Mouse (Mus musculus) heart, postnatal 0 days (tissue): ENCODE measurements around the gene Slc39a1. TPM values are rescaled to one million over a fixed set of nuclear protein-coding genes. Genes with fewer than 3 reads are reported as not detected.

ENCODE experiments used
- ATAC-seq: fragments of 200-750 bp; cut with Nextera tagmentation; 2 replicates; pipeline ENCODE4 v1.8.0; 2017; ENCODE audit warnings: low read depth, moderate number of reproducible peaks, moderate library complexity; ENCODE audit not compliant: insufficient read depth
- DNase-seq: peaks from one replicate; pipeline ENCODE4 v3.0.0-alpha.2; 2016; ENCODE audit warnings: low spot score
- H3K27ac ChIP-seq: fragments of 300-500 bp; sonication (generic); 2 replicates; pipeline ENCODE4 v1.5.1; 2014; ENCODE audit warnings: low read depth, mild to moderate bottlenecking
- H3K27me3 ChIP-seq: fragments of 300-500 bp; sonication (generic); 2 replicates; pipeline ENCODE4 v1.6.1; 2014; ENCODE audit warnings: low read length, mixed read lengths; ENCODE audit not compliant: control insufficient read depth, insufficient read depth
- H3K36me3 ChIP-seq: fragments of 300-500 bp; sonication (generic); replicated peaks from 2 replicates; pipeline ENCODE4 v1.6.1; 2014; ENCODE audit warnings: low read length, mixed read lengths; ENCODE audit not compliant: control insufficient read depth, insufficient read depth
- H3K4me1 ChIP-seq: fragments of 300-500 bp; sonication (generic); 2 replicates; pipeline ENCODE4 v1.6.1; 2014; ENCODE audit warnings: antibody characterized with exemption; ENCODE audit not compliant: control insufficient read depth, insufficient read depth
- H3K4me2 ChIP-seq: fragments of 300-500 bp; sonication (generic); 2 replicates; pipeline ENCODE4 v1.6.1; 2014; ENCODE audit warnings: low read depth, mild to moderate bottlenecking, low read length, moderate library complexity
- H3K4me3 ChIP-seq: fragments of 300-500 bp; sonication (generic); 2 replicates; pipeline ENCODE4 v1.5.1; 2014; ENCODE audit warnings: low read depth, low read length
- H3K9ac ChIP-seq: fragments of 300-500 bp; sonication (generic); replicated peaks from 2 replicates; pipeline ENCODE4 v1.6.1; 2014; ENCODE audit warnings: low read depth, low read length, mixed read lengths
- H3K9me3 ChIP-seq: fragments of 300-500 bp; sonication (generic); replicated peaks from 2 replicates; pipeline ENCODE4 v1.6.1; 2016; ENCODE audit warnings: low read length; ENCODE audit not compliant: control insufficient read depth
- CTCF ChIP-seq: IDR thresholded peaks from 2 replicates; pipeline ENCODE4 v1.5.1; 2016; ENCODE audit warnings: antibody characterized with exemption, control low read depth, low read depth
- EP300 ChIP-seq: IDR thresholded peaks from 2 replicates; pipeline ENCODE4 v1.6.1; 2016; ENCODE audit warnings: antibody characterized with exemption, low read depth
- WGBS: fragments of 180-500 bp; shearing (Covaris S2); extraction: QIAGEN DNeasy Blood & Tissue Kit; methylation state at CpG from one replicate; pipeline ENCODE4 v1.1.7; 2014; 5-methylcytosine and 5-hydroxymethylcytosine counted together
- polyA plus RNA-seq: library from polyadenylated mRNA; unstranded; fragments of >200 nt; fragmentation: Nextera tagmentation; extraction: Ambion mirVana; gene quantifications from 2 replicates; pipeline ENCODE4 v1.2.1, GENCODE M21; 2015
- total RNA-seq: library from RNA; depleted of rRNA; stranded (reverse); fragments of >200 nt; gene quantifications from 2 replicates; pipeline ENCODE4 v1.2.3, GENCODE M21; 2014; ENCODE audit warnings: low replicate concordance

Gene Slc39a1
- total and polyA plus RNA-seq, 2 experiments from 2014 or later = 95.5 to 158 TPM

DNA sequence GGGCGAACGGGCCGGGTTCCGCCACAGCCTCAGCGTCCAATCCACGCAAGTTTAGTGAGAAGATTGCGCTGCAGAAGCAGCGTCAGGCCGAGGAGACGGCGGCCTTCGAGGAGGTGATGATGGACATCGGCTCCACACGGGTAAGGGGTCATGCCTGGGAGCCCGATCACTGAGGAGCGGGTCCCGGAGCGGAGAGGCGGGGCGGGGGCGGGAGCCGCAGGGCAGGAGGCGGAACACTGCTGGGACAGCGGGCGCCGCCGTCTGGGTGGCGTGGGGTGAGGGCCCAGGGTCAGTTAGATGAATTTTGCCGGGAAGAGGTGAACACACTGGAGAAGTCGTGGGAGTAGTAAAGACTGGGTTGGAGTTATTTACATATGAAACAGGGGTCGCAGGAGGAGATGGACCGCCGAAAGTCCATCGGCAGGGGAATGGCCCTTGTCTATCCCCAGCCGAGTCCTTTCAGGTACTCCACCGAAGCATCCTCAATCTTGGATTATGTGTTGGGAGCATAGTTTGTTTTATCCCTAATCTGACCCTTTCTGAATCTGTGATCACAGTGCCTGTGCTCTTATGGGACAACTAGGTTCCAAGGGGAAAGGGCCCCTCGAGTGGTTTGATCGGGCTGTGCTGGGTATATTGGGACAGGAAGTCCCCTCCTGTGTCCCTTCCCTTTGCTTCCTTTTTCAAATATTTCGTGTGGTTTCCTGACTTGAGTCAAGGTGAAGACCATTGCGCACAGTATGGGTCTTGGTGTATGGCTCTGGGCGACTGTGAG is 6.6 kb downstream of the Slc39a1 start:
- DNase-seq = peak; percentile 16
- Histone ChIP-seq H3K4me1 (peaks cover 9% of the 10 kb centered on the region), H3K27ac (peak overlapping the region; percentile 88), H3K36me3 (peaks cover 43% of the 10 kb centered on the region), H3K27me3 (no peaks in the 10 kb centered on the region), H3K9me3 (no peaks in the 10 kb centered on the region), H3K9ac (peak overlapping the region; percentile 79), H3K4me3 (peak overlapping the region; percentile 82), H3K4me2 (peak overlapping the region; percentile 77)
- TF ChIP-seq CTCF (no peak), EP300 (no peak; the same call in 1 of the 2 replicates)
- ATAC-seq = peak; percentile 58
- 1% methylated on average over 41 of the region's 41 CpGs for WGBS

DNA sequence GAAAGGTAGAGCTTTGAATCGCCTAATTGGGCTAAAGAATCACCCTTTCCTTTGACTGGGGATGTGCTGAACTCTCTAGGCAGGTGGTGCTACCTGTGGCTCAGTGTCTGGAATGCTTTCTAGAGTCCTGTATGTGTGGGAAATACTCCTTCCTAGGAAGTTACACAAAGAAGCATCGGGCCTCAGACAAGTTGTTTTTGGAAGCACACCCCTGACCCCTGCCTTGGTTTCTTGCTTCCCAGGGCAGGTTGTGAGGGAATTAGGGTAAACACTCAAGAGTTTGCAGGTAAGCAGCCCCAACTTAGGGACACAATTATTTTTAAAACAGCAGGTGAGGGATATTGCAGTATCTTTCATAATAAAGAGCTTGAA is 7.2 kb downstream of the Slc39a1 start:
- Histone ChIP-seq H3K27ac (no peak overlapping the region), H3K36me3 (peaks cover 47% of the 10 kb centered on the region), H3K4me2 (peak overlapping the region; percentile 77), H3K27me3 (no peaks in the 10 kb centered on the region), H3K9ac (peak overlapping the region; percentile 79; the same call in 1 of the 2 replicates), H3K4me1 (peaks cover 9% of the 10 kb centered on the region), H3K4me3 (peak overlapping the region; percentile 82), H3K9me3 (no peaks in the 10 kb centered on the region)
- TF ChIP-seq EP300 = no peak
- ATAC-seq = no peak
- WGBS = 20% methylated on average over 2 of the region's 2 CpGs
- no peak for DNase-seq

DNA sequence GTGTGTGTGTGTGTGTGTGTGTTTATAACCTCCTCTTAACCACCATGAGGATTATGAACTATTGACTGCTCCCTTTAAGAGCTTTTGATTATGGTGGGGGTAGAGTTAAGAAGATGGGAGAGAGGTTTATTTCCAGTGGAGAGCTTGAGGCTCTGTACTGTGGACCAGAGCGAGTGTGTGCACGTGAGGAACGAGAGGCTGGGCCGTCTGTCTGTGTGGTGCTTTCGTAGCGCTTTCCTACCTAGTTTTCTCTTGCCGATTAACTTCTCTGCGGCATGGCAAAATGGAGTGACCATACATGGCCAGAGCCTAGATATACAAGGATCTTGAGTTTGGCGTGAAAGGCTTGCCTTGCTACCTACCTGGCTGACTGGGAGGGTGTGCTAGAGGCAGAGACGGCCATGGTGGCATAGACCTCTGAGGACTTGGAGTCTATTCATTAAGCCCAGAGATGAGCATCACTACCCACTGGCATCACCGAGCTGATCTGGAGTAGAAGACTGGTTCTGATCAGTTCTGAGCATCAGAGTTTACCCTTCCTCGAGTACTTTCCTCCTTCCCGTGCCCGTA is 7.9 kb downstream of the Slc39a1 start:
- Histone ChIP-seq H3K4me1 (peaks cover 9% of the 10 kb centered on the region), H3K4me2 (no peak overlapping the region), H3K27ac (no peak overlapping the region), H3K4me3 (no peak overlapping the region), H3K9ac (no peak overlapping the region), H3K27me3 (no peaks in the 10 kb centered on the region), H3K36me3 (peaks cover 48% of the 10 kb centered on the region), H3K9me3 (no peaks in the 10 kb centered on the region)
- ATAC-seq = no peak
- no peak for DNase-seq
- TF ChIP-seq CTCF = no peak
- no peak for TF ChIP-seq EP300
- 91% methylated on average over 14 of the region's 14 CpGs for WGBS

DNA sequence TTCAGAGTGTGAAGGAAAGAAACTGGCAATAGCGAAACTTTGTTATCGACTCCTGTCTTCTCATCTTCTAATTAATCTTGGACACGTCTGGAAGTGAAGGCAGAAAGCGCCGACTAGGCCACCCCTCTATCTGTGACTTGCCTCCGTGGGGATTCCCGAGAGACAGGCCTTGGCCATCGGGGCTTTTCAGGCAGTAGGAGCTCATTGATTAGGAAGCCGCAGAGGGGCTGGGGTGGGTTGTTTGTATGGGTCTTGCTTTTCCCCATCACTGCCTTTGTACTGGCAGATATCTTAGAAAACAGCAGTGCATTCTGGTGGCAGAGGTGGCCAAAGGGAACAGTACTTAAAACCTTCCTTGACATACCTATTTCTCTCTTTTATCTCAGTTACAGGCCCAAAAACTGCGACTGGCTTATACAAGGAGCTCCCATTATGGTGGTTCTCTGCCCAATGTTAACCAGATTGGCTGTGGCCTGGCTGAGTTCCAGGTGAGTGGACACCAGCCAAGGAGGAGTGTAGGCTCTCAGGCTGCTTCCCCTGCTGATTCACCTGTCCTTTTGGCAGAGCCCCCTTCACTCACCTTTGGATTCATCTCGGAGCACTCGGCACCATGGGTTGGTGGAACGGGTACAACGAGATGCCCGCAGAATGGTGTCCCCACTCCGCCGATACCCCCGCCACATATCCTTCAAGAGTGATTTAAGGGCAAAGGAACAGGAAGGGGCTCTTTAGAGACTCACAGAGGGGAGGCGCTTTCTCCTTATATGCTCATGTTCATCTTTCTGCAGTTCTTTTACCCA is 9.0 kb downstream of the Slc39a1 start:
- no peak for TF ChIP-seq EP300
- TF ChIP-seq CTCF = no peak
- Histone ChIP-seq H3K9ac (no peak overlapping the region), H3K4me1 (peaks cover 9% of the 10 kb centered on the region), H3K4me2 (no peak overlapping the region), H3K27me3 (no peaks in the 10 kb centered on the region), H3K36me3 (peaks cover 49% of the 10 kb centered on the region), H3K9me3 (no peaks in the 10 kb centered on the region), H3K27ac (no peak overlapping the region), H3K4me3 (no peak overlapping the region)
- no peak for DNase-seq
- ATAC-seq = no peak
- 87% methylated on average over 19 of the region's 19 CpGs for WGBS

DNA sequence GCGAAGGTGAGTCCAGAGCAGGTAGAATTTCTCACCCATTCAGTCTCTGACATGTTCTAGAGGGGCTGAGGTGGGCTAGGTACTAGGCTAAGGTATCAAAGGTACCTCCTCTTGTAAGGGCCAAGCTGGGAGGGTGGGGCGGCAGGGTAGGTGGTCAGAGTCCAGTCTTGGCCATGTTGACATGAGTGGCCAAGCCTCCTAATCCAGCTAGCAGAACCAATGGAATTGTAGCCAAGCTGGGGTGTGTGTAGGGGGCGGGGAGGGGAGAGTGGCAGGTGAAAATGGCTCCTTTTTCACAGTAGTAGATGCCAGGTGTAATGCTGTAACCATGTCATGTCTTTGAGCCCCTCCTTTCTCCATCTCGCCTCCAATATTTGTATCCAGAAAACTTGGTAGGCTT is 10.5 kb downstream of the Slc39a1 start:
- DNase-seq (no peak), ATAC-seq (no peak)
- no peak overlapping the region for H3K27ac ChIP-seq
- no peak overlapping the region for H3K9ac ChIP-seq
- H3K4me1 ChIP-seq = peaks cover 9% of the 10 kb centered on the region
- H3K4me3 ChIP-seq = no peak overlapping the region
- 99% methylated on average over 4 of the region's 4 CpGs for WGBS
- no peak for TF ChIP-seq CTCF
- TF ChIP-seq EP300 = no peak
- peaks cover 65% of the 10 kb centered on the region for H3K36me3 ChIP-seq
- H3K9me3 ChIP-seq = no peaks in the 10 kb centered on the region
- H3K4me2 ChIP-seq = no peak overlapping the region
- no peaks in the 10 kb centered on the region for H3K27me3 ChIP-seq
